Mouse (Mus musculus): ENCODE measurements at regions not wholly inside any gene's neighbourhood (a gene's known extent, or its start where the extent isn't known, plus 50 kb on each side); places are given as distances from the start of the nearest gene placed in this dataset.
"Not testable (repeated sequence)": the region's sequence is repeated elsewhere in the genome, so short reads cannot be mapped to it uniquely, and the experiment has no call there.

GRCm38 (mm10) chr12:51174906-51175756, 172.7 kb upstream of the G2e3 start:
- H3K4me1 ChIP-seq (ENCODE audit: control insufficient read depth, insufficient read depth, low read length), result no peaks in the 10 kb centered on the region
- DNase-seq, result no peak
- 53% methylated on average over 16 of the region's 16 CpGs for WGBS
- H3K36me3 ChIP-seq (ENCODE audit: control insufficient read depth, insufficient read depth, low read length), result no peaks in the 10 kb centered on the region
- H3K27me3 ChIP-seq (replicated peaks; ENCODE audit: control insufficient read depth, insufficient read depth, low read length), result no peaks in the 10 kb centered on the region
- H3K4me3 ChIP-seq (ENCODE audit: insufficient read depth, low read depth, low read length), result no peak overlapping the region
- TF ChIP-seq POLR2A (IDR thresholded peaks at IDR 0.05; ENCODE audit: low read depth, low read length), result no peak
- TF ChIP-seq CTCF (conservative IDR thresholded peaks at IDR 0.05; ENCODE audit: insufficient read depth, insufficient read length, low read depth, low read length), result no peak
- no peak overlapping the region for H3K27ac ChIP-seq (ENCODE audit: insufficient read depth, low read depth, low read length)

- no peak overlapping the region for H3K4me3 ChIP-seq (ENCODE audit: insufficient read depth, low read depth, low read length)
- H3K4me1 ChIP-seq (ENCODE audit: control insufficient read depth, insufficient read depth, low read length), result no peaks in the 10 kb centered on the region
- no peak for DNase-seq
- TF ChIP-seq CTCF (conservative IDR thresholded peaks at IDR 0.05; ENCODE audit: insufficient read depth, insufficient read length, low read depth, low read length), result no peak
- no peak for TF ChIP-seq POLR2A (IDR thresholded peaks at IDR 0.05; ENCODE audit: low read depth, low read length)
- H3K27me3 ChIP-seq (replicated peaks; ENCODE audit: control insufficient read depth, insufficient read depth, low read length), result no peaks in the 10 kb centered on the region
- no peak overlapping the region for H3K27ac ChIP-seq (ENCODE audit: insufficient read depth, low read depth, low read length)
- 94% methylated on average over 7 of the region's 7 CpGs for WGBS
- no peaks in the 10 kb centered on the region for H3K36me3 ChIP-seq (ENCODE audit: control insufficient read depth, insufficient read depth, low read length)
Observed at GRCm38 (mm10) chr12:51165186-51165585, 182.7 kb upstream of the G2e3 start.

GRCm38 (mm10) chr12:51160995-51161394, 186.9 kb upstream of the G2e3 start:
- Histone ChIP-seq H3K36me3 (ENCODE audit: control insufficient read depth, insufficient read depth, low read length) (no peaks in the 10 kb centered on the region), H3K4me3 (ENCODE audit: insufficient read depth, low read depth, low read length) (no peak overlapping the region), H3K4me1 (ENCODE audit: control insufficient read depth, insufficient read depth, low read length) (no peaks in the 10 kb centered on the region), H3K27me3 (replicated peaks; ENCODE audit: control insufficient read depth, insufficient read depth, low read length) (no peaks in the 10 kb centered on the region), H3K27ac (ENCODE audit: insufficient read depth, low read depth, low read length) (no peak overlapping the region)
- WGBS, result 55% methylated on average over 1 of the region's 1 CpGs
- DNase-seq, result no peak
- TF ChIP-seq POLR2A (IDR thresholded peaks at IDR 0.05; ENCODE audit: low read depth, low read length) (no peak), CTCF (conservative IDR thresholded peaks at IDR 0.05; ENCODE audit: insufficient read depth, insufficient read length, low read depth, low read length) (no peak)

GRCm38 (mm10) chr12:51160122-51160521, 187.7 kb upstream of the G2e3 start:
- Histone ChIP-seq H3K4me3 (ENCODE audit: insufficient read depth, low read depth, low read length) (no peak overlapping the region), H3K36me3 (ENCODE audit: control insufficient read depth, insufficient read depth, low read length) (no peaks in the 10 kb centered on the region), H3K27ac (ENCODE audit: insufficient read depth, low read depth, low read length) (no peak overlapping the region), H3K4me1 (ENCODE audit: control insufficient read depth, insufficient read depth, low read length) (no peaks in the 10 kb centered on the region), H3K27me3 (replicated peaks; ENCODE audit: control insufficient read depth, insufficient read depth, low read length) (no peaks in the 10 kb centered on the region)
- DNase-seq, result no peak
- WGBS, result 86% methylated on average over 1 of the region's 1 CpGs
- TF ChIP-seq CTCF (conservative IDR thresholded peaks at IDR 0.05; ENCODE audit: insufficient read depth, insufficient read length, low read depth, low read length), result no peak
- TF ChIP-seq POLR2A (IDR thresholded peaks at IDR 0.05; ENCODE audit: low read depth, low read length), result no peak

- whole genome bisulfite sequencing, result 32% methylated on average over 8 of the region's 8 CpGs
- Histone ChIP-seq H3K27me3 (replicated peaks; ENCODE audit: control insufficient read depth, insufficient read depth, low read length) (no peaks in the 10 kb centered on the region), H3K4me3 (ENCODE audit: insufficient read depth, low read depth, low read length) (no peak overlapping the region), H3K4me1 (ENCODE audit: control insufficient read depth, insufficient read depth, low read length) (no peaks in the 10 kb centered on the region), H3K36me3 (ENCODE audit: control insufficient read depth, insufficient read depth, low read length) (no peaks in the 10 kb centered on the region), H3K27ac (ENCODE audit: insufficient read depth, low read depth, low read length) (no peak overlapping the region)
- DNase-seq, result no peak
- TF ChIP-seq CTCF (conservative IDR thresholded peaks at IDR 0.05; ENCODE audit: insufficient read depth, insufficient read length, low read depth, low read length) (no peak), POLR2A (IDR thresholded peaks at IDR 0.05; ENCODE audit: low read depth, low read length) (no peak)
Observed at GRCm38 (mm10) chr12:51147963-51148362, 199.9 kb upstream of the G2e3 start.

- Histone ChIP-seq H3K36me3 (ENCODE audit: control insufficient read depth, insufficient read depth, low read length) (no peaks in the 10 kb centered on the region), H3K27me3 (replicated peaks; ENCODE audit: control insufficient read depth, insufficient read depth, low read length) (no peaks in the 10 kb centered on the region), H3K27ac (ENCODE audit: insufficient read depth, low read depth, low read length) (no peak overlapping the region), H3K4me3 (ENCODE audit: insufficient read depth, low read depth, low read length) (no peak overlapping the region), H3K4me1 (ENCODE audit: control insufficient read depth, insufficient read depth, low read length) (no peaks in the 10 kb centered on the region)
- TF ChIP-seq CTCF (conservative IDR thresholded peaks at IDR 0.05; ENCODE audit: insufficient read depth, insufficient read length, low read depth, low read length) (no peak), POLR2A (IDR thresholded peaks at IDR 0.05; ENCODE audit: low read depth, low read length) (no peak)
- no peak for DNase-seq
Observed at GRCm38 (mm10) chr12:51143840-51144239, 204.0 kb upstream of the G2e3 start.

- WGBS, result 47% methylated on average over 3 of the region's 3 CpGs
- Histone ChIP-seq H3K27ac (ENCODE audit: insufficient read depth, low read depth, low read length) (no peak overlapping the region), H3K36me3 (ENCODE audit: control insufficient read depth, insufficient read depth, low read length) (no peaks in the 10 kb centered on the region), H3K27me3 (replicated peaks; ENCODE audit: control insufficient read depth, insufficient read depth, low read length) (no peaks in the 10 kb centered on the region), H3K4me1 (ENCODE audit: control insufficient read depth, insufficient read depth, low read length) (no peaks in the 10 kb centered on the region), H3K4me3 (ENCODE audit: insufficient read depth, low read depth, low read length) (no peak overlapping the region)
- DNase-seq, result no peak
- TF ChIP-seq POLR2A (IDR thresholded peaks at IDR 0.05; ENCODE audit: low read depth, low read length), result no peak
- no peak for TF ChIP-seq CTCF (conservative IDR thresholded peaks at IDR 0.05; ENCODE audit: insufficient read depth, insufficient read length, low read depth, low read length)
Observed at GRCm38 (mm10) chr12:51143196-51143595, 204.7 kb upstream of the G2e3 start.

- whole genome bisulfite sequencing, result 77% methylated on average over 5 of the region's 5 CpGs
- not testable (repeated sequence) for H3K27me3 ChIP-seq (replicated peaks; ENCODE audit: control insufficient read depth, insufficient read depth, low read length); H3K36me3 ChIP-seq (ENCODE audit: control insufficient read depth, insufficient read depth, low read length); H3K4me1 ChIP-seq (ENCODE audit: control insufficient read depth, insufficient read depth, low read length); H3K27ac ChIP-seq (ENCODE audit: insufficient read depth, low read depth, low read length); DNase-seq; H3K4me3 ChIP-seq (ENCODE audit: insufficient read depth, low read depth, low read length)
Observed at GRCm38 (mm10) chr12:51133676-51134075, 214.2 kb upstream of the G2e3 start.

Measured in kidney, adult 2 months (tissue).